Mouse (Mus musculus) left cerebral cortex, adult 2 months (tissue): ENCODE measurements at regions not wholly inside any gene's neighbourhood (a gene's known extent, or its start where the extent isn't known, plus 50 kb on each side); places are given as distances from the start of the nearest gene placed in this dataset.

Source experiments
- DNase-seq, 2 experiments: peaks; one replicate each; pipeline ENCODE4 v3.0.0; 2021 to 2022; ENCODE audit warnings: low spot score in 2 of 2, mixed read lengths in 1 of 2; ENCODE audit errors: extremely low spot score in 1 of 2
- H3K27ac ChIP-seq: fragments of 200-600 bp; 2 replicates; pipeline ENCODE4 v1.8.1; 2022
- H3K4me3 ChIP-seq: fragments of 200-600 bp; 2 replicates; pipeline ENCODE4 v1.8.1; 2022
- CTCF ChIP-seq: fragments of 200-600 bp; IDR thresholded peaks from 2 replicates; pipeline ENCODE4 v1.8.1; 2022; ENCODE audit warnings: antibody characterized with exemption, mild to moderate bottlenecking, moderate library complexity
- intact Hi-C: fragments of 180-260 bp; cut with DNase I; formaldehyde crosslinking; loops from one replicate; pipeline ENCODE4 v1.15.1; 2025

DNA sequence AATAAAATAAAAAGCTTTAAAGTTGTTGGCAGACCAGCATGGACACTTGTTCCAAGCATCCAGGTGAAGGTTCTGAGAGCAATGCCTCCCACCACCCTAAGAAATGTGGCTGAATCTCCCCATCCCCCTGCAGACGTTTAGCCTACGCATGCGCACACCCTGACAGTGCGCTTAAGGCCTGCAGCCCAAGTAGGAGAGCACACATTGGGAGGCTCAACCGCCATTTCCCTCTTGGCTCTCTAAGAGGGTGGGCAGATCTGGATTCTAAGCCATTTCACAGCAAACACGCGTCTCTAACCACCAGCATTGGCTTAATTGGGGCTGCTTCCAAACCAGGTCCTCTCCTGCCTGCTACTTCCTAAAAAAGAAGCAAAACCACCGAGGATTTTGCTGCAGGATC, 106.6 kb downstream of the Barhl2 start:
- intact Hi-C loops: no loop called here
- no peak for DNase-seq
- no peak for TF ChIP-seq CTCF
- no peak overlapping the region for H3K27ac ChIP-seq
- H3K4me3 ChIP-seq: no peak overlapping the region

DNA sequence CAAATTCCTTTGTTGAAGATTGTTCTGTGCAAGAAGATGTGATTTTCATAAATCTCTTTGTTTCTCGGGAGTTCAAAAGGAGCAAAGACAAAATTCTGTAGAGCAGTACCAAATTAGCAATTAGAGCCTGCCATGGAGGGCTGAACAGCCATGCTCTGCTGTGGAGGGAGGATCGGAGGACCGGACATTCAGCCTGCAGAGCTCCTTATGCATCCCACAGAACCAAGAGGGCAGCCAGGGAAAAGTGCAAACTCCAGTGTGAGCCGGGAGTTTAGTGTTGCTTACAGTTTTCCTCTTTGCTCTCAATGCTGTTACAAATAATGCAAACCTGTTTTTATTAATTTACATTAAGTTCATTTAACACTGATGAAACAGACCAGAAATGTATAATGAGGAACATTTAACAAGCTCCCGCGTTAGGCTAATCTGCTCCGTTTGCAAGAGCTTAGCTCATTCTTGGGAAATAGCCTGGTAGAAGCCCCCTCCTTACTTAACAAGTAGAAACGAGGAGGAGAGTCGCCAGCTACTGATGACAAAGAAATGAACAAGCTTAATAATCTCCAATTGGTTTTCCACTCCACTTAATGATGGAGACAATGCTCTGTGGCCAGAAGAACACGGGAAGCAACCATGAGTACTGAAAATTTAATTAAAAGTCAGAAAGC, 108.0 kb downstream of the Barhl2 start:
- no peak overlapping the region for H3K4me3 ChIP-seq
- intact Hi-C loops: no loop called here
- DNase-seq: no peak
- TF ChIP-seq CTCF: no peak
- no peak overlapping the region for H3K27ac ChIP-seq

DNA sequence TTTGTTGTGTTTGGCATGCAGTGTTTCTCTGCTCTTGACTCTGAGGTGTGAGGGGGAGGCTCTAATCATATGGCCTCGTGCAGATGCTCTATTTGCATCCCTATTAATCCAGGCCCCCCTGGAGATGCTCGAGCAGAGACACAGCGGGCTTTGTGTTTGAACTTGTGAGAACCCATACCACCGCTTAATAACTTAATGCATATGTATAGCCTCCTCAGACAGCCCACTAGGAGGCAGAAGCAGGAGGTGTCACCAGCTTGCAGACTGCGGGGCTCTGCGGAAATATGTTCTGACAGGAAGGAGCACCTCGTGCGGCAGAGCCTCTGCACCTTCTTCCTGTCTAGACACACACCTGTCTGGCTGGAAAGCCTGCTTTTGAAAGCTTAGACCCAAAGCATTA, 113.7 kb downstream of the Barhl2 start:
- no peak; the same call in 1 of the 2 replicates for TF ChIP-seq CTCF
- Histone ChIP-seq H3K4me3 (no peak overlapping the region), H3K27ac (no peak overlapping the region)
- intact Hi-C loops: no loop called here
- no peak for DNase-seq

DNA sequence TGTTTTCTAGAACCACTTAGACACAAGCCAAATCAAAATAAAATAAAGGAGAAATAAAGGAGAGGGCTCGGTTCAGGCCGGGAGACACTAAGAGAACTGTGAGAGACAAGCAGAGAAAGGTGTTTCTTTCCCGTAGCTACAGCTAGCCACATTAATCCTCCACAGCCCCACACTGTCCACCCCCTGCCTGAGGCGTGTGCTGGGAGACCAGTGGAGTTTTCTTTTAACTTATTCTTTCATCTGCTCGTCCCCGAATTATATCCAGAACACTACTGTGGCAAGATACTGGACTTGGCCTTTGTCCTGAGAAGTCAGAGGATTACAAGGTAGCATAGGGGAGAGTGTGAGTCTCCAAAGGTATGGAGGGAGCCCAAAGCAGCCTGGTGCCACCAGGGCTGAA, 114.4 kb downstream of the Barhl2 start:
- no peak overlapping the region for H3K4me3 ChIP-seq
- no peak for TF ChIP-seq CTCF
- DNase-seq: no peak
- intact Hi-C loops: no loop called here
- H3K27ac ChIP-seq: no peak overlapping the region

DNA sequence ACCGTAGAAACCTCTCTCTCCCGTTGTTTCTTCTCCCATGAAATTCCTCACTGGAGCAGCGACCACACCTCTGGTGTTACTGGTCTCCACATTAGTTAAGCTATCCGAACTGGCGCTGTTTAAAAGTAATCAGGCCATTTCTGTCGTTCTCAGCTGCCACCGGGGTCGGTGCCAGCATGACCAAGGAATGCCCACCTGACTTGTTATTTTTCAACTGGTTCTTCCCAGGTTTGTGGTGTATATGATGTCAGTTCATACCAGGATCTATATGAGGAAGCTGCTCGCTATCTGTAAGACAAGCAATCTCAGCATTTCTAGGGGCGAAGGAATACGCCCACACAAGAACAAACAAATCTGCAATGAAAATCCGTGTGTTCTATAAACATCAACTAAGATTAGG, 116.6 kb downstream of the Barhl2 start:
- DNase-seq: no peak
- TF ChIP-seq CTCF: no peak
- H3K27ac ChIP-seq: no peak overlapping the region
- H3K4me3 ChIP-seq: no peak overlapping the region
- intact Hi-C loops: no loop called here

DNA sequence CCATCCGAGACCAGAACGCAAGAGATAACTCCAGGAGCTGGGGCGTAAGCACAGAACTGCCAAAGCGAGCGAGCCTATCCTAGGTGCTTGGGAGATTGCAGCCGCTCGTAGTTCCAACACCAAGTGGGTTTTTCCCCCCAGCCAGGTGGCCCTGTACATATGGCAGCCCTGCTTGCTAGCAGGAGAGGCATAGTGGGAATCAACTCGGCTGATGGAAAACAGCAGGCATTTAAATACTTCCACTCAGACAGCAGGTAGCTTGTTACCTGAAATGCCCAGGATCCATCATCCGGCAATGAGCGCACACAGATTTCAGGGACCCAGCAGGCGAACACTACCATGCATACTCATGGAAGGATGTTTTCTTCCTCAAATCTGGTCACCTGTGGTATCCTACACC, 122.3 kb downstream of the Barhl2 start:
- H3K27ac ChIP-seq: no peak overlapping the region
- H3K4me3 ChIP-seq: no peak overlapping the region
- no peak for TF ChIP-seq CTCF
- intact Hi-C loops: no loop called here
- DNase-seq: no peak

DNA sequence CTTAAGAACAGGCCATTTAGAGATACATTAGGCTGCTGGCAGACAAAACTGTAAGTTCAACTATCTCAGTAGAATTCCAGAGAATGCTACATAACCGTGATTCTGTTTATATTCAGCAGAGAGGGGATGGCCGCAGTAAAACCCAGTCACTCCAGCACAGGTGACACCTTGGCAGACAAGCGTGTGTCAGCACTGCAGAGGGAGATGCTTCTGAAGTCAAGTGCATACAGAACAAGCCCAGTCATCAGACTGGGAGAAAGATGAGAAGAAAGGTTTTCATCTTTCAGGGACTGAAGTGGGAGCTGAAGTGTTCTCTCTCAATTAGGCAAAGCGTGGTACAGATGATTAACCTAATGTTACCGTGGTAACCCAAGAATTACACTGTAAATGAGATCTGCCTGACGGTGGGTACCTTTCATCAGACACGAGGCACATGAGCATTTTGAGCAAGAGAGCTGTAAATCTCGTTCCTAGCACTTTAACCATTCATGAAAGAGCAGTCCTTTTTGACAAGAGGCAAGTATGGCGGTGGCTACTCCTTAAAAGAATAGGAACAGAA, 130.3 kb downstream of the Barhl2 start:
- no peak for TF ChIP-seq CTCF
- Histone ChIP-seq H3K4me3 (no peak overlapping the region), H3K27ac (no peak overlapping the region)
- intact Hi-C loops: no loop called here
- no peak for DNase-seq

DNA sequence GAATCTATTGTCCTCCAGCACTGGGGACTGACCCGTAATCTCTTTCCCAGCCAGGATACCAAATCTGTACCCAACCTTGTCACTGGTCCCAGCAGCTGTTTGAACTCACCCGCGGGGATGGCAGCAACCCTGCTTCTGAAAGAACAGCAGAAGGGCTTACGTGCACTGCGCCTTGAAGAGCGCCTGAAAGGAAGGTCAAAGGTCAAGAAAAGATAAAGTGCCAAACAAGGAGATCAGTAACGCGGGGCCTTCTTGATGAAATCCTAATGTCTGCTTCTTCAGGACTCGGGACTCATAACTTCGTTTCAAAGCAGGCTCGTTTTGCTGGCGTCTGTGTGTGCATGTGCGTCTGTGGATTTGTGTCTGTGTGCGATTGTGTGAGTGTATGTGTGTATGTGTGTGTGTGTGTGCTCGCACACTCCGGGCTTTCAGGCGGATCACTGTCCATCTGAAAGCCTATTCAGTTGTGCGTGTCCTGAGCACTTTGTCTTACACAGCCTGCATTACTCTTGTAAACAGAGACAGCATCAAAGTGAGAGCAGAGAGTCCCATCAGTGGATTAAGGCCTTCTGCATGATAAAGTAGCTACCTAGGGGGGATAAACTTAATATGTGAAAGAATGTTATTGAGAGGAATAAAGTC, 135.3 kb downstream of the Barhl2 start:
- no peak for TF ChIP-seq CTCF
- DNase-seq: no peak
- intact Hi-C loops: no loop called here
- Histone ChIP-seq H3K4me3 (no peak overlapping the region), H3K27ac (no peak overlapping the region)

DNA sequence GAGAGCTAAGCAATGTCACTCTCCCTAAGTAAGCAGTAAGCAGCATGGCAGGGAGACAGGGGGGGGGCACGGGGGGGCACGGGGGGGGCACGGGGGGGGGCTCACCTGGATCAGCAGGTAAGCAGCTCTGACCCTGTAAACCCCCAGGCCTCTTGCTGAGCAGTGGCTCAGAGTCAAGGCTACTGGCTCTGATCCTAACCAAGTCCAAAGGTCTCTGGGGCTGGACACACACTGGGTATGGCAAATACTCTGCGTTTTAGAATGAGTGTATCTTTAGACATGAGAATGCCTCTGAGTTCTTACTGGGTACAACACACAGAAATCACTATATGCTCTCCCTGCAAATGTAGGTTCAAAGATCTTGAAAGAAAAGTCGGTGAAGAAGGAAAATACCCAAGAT, 136.5 kb downstream of the Barhl2 start:
- no peak overlapping the region for H3K4me3 ChIP-seq
- no peak for TF ChIP-seq CTCF
- intact Hi-C loops: no loop called here
- DNase-seq: no peak
- no peak overlapping the region for H3K27ac ChIP-seq

DNA sequence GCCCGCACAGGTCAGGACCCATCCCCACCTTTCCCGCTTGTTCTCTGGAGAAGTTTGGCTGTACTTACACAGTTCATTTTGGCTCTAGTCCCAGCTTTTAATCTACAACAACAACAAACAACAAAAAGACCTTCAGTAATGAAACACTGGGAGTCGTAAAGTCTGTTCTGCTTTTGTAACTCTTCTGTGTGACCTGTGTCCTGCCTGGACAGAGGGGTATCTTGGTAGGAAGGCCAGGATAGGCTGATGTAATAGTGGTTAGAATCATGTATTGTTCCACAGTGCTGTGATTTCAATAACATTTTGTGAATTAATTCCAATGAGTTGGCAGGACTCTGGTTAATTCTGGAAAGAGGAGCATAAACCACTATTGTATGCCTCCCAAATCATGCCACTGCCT, 136.9 kb downstream of the Barhl2 start:
- intact Hi-C loops: no loop called here
- no peak for TF ChIP-seq CTCF
- H3K4me3 ChIP-seq: no peak overlapping the region
- DNase-seq: no peak
- H3K27ac ChIP-seq: no peak overlapping the region

DNA sequence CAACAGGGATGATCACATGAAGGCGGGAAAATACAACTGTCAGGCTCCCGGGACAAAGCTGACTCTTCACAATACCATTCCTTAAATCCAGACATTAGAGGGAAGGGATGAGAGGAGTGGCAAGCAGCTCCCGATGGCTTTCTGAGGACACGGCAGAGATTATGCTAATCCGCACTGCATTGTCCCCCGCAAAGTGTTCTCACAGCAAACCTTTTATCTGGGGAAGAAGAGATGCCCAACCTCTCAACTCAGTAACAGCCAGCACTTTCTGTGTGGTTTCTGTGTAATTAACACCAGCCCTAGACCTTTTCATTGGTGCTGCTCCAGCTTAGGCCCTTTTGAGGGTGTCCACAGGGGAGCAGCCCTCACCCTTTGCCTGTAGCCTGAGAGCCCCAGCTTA, 137.9 kb downstream of the Barhl2 start:
- H3K4me3 ChIP-seq: no peak overlapping the region
- no peak for TF ChIP-seq CTCF
- intact Hi-C loops: no loop called here
- H3K27ac ChIP-seq: no peak overlapping the region
- no peak for DNase-seq

DNA sequence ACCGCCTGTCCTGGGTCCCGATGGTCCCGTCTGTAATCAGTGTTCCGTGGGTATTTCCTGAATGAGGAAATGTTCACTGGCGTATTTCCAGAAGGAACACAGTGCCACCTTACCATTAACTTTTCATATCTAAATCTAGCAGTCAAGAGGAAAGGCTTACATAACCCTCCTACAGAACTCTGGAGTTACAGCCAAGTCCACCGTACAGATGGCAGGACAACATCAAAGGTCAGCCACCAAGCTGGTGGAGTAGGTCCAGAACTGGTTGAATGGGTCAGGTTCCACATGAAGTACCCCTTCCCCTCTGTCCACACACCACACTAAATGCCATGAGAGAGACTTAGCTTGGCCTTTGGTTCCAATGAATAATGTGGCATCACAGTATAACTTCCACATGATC, 139.7 kb downstream of the Barhl2 start:
- intact Hi-C loops: no loop called here
- TF ChIP-seq CTCF: no peak
- no peak for DNase-seq
- Histone ChIP-seq H3K27ac (no peak overlapping the region), H3K4me3 (no peak overlapping the region)

DNA sequence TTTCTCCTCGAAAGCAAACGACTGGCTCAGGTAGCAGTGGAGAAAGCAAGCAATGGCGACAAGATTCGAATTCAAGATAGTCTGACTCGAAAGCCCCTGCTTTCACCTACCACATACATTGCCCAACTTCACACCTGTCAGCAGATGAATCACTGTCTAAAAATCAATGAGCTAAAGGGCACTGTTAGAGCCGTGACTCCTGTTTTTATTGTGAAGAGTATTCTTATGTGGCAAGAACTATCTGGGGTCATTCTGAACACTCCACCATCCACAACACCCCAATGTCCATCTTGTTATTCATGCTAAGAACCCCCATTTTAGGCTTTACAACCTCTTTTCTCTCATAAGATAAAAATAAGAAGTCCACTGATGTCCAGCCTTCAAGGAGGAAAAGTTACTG, 144.1 kb downstream of the Barhl2 start:
- no peak for TF ChIP-seq CTCF
- no peak for DNase-seq
- intact Hi-C loops: no loop called here
- Histone ChIP-seq H3K4me3 (no peak overlapping the region), H3K27ac (no peak overlapping the region)
